27 mouse cellular contexts compared by ENCODE assay signal in the genomic region with DNA sequence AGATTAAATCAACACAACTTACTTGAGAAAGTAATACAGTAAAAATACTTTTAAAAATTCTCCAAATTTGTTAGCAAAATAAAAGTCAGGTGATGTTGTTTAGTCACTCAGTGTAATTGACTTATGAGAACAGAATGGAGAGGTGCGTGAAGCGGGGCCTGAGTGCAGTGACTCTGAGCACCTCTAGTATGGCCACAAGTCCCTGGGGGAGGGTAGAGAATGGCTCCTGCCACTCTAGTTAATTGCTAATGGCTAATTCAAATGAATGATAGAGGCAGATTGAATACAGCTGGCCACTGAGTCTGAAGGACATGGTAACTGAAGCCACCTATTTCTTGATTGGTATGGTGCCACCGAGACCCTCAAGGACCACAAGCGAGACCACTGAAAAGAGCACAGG. TPM values are rescaled to one million over a fixed set of nuclear protein-coding genes. Genes with fewer than 3 reads are reported as not detected.
DNase-seq lines count a peak whose midpoint lies in the region; ATAC-seq and TF ChIP-seq lines count a peak whose summit lies in the region.
"Had no signal": no experiment of that assay in that cellular context is flagged by ENCODE, and none has a peak within 500 bp of the region (broad histone marks: within the 10 kb centered on the region; RNA-seq: fewer than 3 reads in every experiment).

No protein-coding gene starts in this region.

- no peak overlapping the region for H3K4me3 ChIP-seq in hindbrain, postnatal 0 days (ENCODE audit: low read length)
- H3K4me3 ChIP-seq: embryonic facial prominence, embryonic 13.5 days; embryonic facial prominence, embryonic 15.5 days; erythroblast, embryonic 14.5 days; forebrain, embryonic 10.5 days; forebrain, embryonic 12.5 days had no signal

- DNase-seq in heart, adult 11 months = peak; percentile 37
- no peak for DNase-seq in heart, adult 8-10 months (ENCODE audit: low spot score)
- peak; percentile 75 for DNase-seq in 3T3-L1 (ENCODE audit: low read depth, low spot score)
- peak; percentile 65 for DNase-seq in mesoderm, embryonic 11.5 days (ENCODE audit: low read depth, low spot score)
- DNase-seq in left cerebral cortex, postnatal 25 days (ENCODE audit: low spot score in 2 of 2) = no peak
- no peak for DNase-seq in hindbrain, postnatal 0 days (ENCODE audit: low spot score)
- DNase-seq: adrenal gland, adult 8-10 months; adrenal gland, postnatal 14 days; adrenal gland, postnatal 36 days; B cell, adult 2 months; cerebellum, adult 11 months; cerebellum, adult 18-20 months; cerebellum, adult 8-10 months; cerebellum, adult 9-11 months; cerebellum, postnatal 14 days; cerebellum, postnatal 36 days; embryo, embryonic 11 days had no signal

- H3K9me3 ChIP-seq in hindbrain, postnatal 0 days (ENCODE audit: low read length) = no peaks in the 10 kb centered on the region
- H3K9me3 ChIP-seq: embryonic facial prominence, embryonic 13.5 days; embryonic facial prominence, embryonic 15.5 days; forebrain, embryonic 10.5 days; forebrain, embryonic 12.5 days; G1E had no signal

- H3K4me2 ChIP-seq in hindbrain, postnatal 0 days (ENCODE audit: low read depth, low read length) = no peak overlapping the region
- H3K4me2 ChIP-seq: embryonic facial prominence, embryonic 13.5 days; embryonic facial prominence, embryonic 15.5 days; forebrain, embryonic 12.5 days had no signal

- no peak for TF ChIP-seq CTCF in hindbrain, postnatal 0 days (IDR thresholded peaks at IDR 0.05; ENCODE audit: low read depth)

- H3K27me3 ChIP-seq in hindbrain, postnatal 0 days (ENCODE audit: insufficient read depth, low read length) = no peaks in the 10 kb centered on the region
- H3K27me3 ChIP-seq: CH12.LX; embryonic facial prominence, embryonic 13.5 days; embryonic facial prominence, embryonic 15.5 days; forebrain, embryonic 12.5 days; Patski had no signal

- 86% methylated on average over 4 of the region's 4 CpGs for WGBS in hindbrain, postnatal 0 days

- ATAC-seq in hindbrain, postnatal 0 days = no peak
- ATAC-seq: activated CD4-positive, CD25-positive, alpha-beta regulatory T cell, adult 4 months; CD4-positive, CD25-positive, alpha-beta regulatory T cell, adult 4 months; Patski had no signal

- H3K9ac ChIP-seq in hindbrain, postnatal 0 days (replicated peaks; ENCODE audit: low read length) = no peak overlapping the region
- H3K9ac ChIP-seq: embryonic facial prominence, embryonic 13.5 days; embryonic facial prominence, embryonic 15.5 days; forebrain, embryonic 12.5 days had no signal

- H3K36me3 ChIP-seq in hindbrain, postnatal 0 days (ENCODE audit: insufficient read depth, low read length) = peaks cover 21% of the 10 kb centered on the region

- no peak overlapping the region for H3K27ac ChIP-seq in hindbrain, postnatal 0 days
- H3K27ac ChIP-seq: embryonic facial prominence, embryonic 13.5 days; embryonic facial prominence, embryonic 15.5 days; forebrain, embryonic 10.5 days; forebrain, embryonic 12.5 days had no signal

- H3K4me1 ChIP-seq in hindbrain, postnatal 0 days (ENCODE audit: insufficient read depth, low read length) = no peaks in the 10 kb centered on the region
- H3K4me1 ChIP-seq: embryonic facial prominence, embryonic 13.5 days; embryonic facial prominence, embryonic 15.5 days; forebrain, embryonic 10.5 days; forebrain, embryonic 12.5 days had no signal

- intact Hi-C loops in left cerebral cortex, postnatal 25 days (cut with DNase I) = no loop called here

RNA-seq across cellular contexts. Expression of a gene that starts 12.0 kb away (rescaled TPM):
- total RNA-seq in heart, adult 8-10 months (2022) = 10 to 100 TPM; 13.2 to 18.3 (median 15.0) TPM
- total RNA-seq in left cerebral cortex, postnatal 25 days (2021) = 10 to 100 TPM; 22.0 to 23.4 TPM
- 9.6 and 12.5 TPM in 2 replicates for total RNA-seq in hindbrain, postnatal 0 days (2014; rRNA removed)
- 9.0 and 10.8 TPM in 2 replicates for polyA plus RNA-seq in hindbrain, postnatal 0 days (2015; fragmentation: Nextera tagmentation; extraction: Ambion mirVana)

Comparison
In these comparisons a context has a peak if more than half of its experiments do, and no peak if none do; other contexts are left out.
1. DNase-seq: peak in heart, adult 11 months (single experiment), 3T3-L1 (single experiment) and mesoderm, embryonic 11.5 days (single experiment); none in heart, adult 8-10 months (single experiment), left cerebral cortex, postnatal 25 days (0 of 2) and hindbrain, postnatal 0 days (single experiment).